Mouse (Mus musculus): ENCODE data around the gene Atp2a3.

The Atp2a3 gene

GRCm38 (mm10) chr11:73036889-73037288 lies 75.9 kb downstream of the Atp2a3 start:
- no peak for DNase-seq (ENCODE audit: low spot score)

GRCm38 (mm10) chr11:73037691-73038090 lies 76.7 kb downstream of the Atp2a3 start:
- no peak for DNase-seq (ENCODE audit: low spot score)

- DNase-seq (ENCODE audit: low spot score), result peak; percentile 85
Observed at GRCm38 (mm10) chr11:73039102-73039799, 78.3 kb downstream of the Atp2a3 start.
